Mouse (Mus musculus): ENCODE measurements around the gene Mup3. TPM values are rescaled to one million over a fixed set of nuclear protein-coding genes. Genes with fewer than 3 reads are reported as not detected.
"Not testable (repeated sequence)": the region's sequence is repeated elsewhere in the genome, so short reads cannot be mapped to it uniquely, and the experiment has no call there.

The Mup3 gene
- not detected in 2 replicates for polyA plus RNA-seq (2012; rRNA removed)

DNA sequence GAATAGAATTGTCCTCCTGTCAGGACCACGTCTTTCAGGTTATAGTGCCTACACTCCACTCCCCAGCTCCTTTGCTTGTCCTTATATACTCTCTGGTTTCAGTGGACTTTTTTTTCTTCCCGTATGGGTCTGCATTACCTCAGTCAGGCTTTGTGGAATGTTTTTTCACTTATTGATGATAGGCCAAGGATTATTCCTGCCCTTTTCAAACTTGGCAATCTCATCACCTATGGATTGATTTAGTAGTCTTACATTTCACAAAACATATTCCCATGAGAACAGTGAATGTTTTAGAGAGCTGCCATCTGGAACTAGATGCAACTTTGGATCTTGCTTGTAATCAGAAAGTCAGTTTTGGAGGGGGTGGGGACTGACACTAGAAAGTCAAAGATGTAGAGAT is at the start of gene Mup3:
Mup3 (minus strand) TSS at position 102 of the 400 bp plus-strand sequence.
- Histone ChIP-seq H3K4me3 (ENCODE audit: insufficient read depth, low read length) (no peak within 1 kb of the TSS), H3K27ac (ENCODE audit: insufficient read depth, low read length) (no peak within 1 kb of the TSS), H3K4me1 (ENCODE audit: control insufficient read depth, insufficient read depth, low read length) (no peaks in the 10 kb centered on the region)
- TF ChIP-seq CTCF (IDR thresholded peaks at IDR 0.05; ENCODE audit: extremely low read depth, insufficient read depth, low read length) (no peak), POLR2A (IDR thresholded peaks at IDR 0.05; ENCODE audit: extremely low read depth, insufficient read depth, low read length) (no peak)

DNA sequence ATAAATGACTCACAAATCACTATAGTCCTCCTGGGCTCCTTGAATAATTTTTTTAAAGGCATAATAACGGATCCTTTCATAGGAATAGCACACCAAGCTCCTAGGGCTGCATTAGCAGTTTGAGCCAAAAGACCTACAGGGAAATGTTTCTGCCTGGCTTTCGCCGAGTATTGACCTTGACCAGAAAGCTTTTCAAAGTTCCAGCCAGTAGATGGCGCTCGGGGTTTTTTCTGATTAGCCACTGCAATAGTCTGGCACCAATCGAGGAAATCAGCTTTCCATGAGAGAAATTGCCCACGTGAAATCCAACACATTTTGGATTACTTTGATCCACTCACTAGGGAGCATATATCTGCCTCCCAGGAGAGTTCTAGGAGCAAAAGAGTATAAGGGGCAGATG is 46.6 kb upstream of the Mup3 start:
- Histone ChIP-seq H3K4me1 (ENCODE audit: control insufficient read depth, insufficient read depth, low read length) (no peaks in the 10 kb centered on the region), H3K27ac (ENCODE audit: insufficient read depth, low read length) (no peak overlapping the region), H3K4me3 (ENCODE audit: insufficient read depth, low read length) (no peak overlapping the region)
- TF ChIP-seq POLR2A (IDR thresholded peaks at IDR 0.05; ENCODE audit: extremely low read depth, insufficient read depth, low read length) (no peak), CTCF (IDR thresholded peaks at IDR 0.05; ENCODE audit: extremely low read depth, insufficient read depth, low read length) (0 out of 2 replicates have a peak, but pooled peaks have one; percentile 4)

GRCm38 (mm10) chr4:62103366-62103765 is 16.2 kb upstream of the Mup3 start:
- H3K4me3 ChIP-seq (ENCODE audit: insufficient read depth, low read length); H3K27ac ChIP-seq (ENCODE audit: insufficient read depth, low read length); H3K4me1 ChIP-seq (ENCODE audit: control insufficient read depth, insufficient read depth, low read length): not testable (repeated sequence)
- TF ChIP-seq CTCF (IDR thresholded peaks at IDR 0.05; ENCODE audit: extremely low read depth, insufficient read depth, low read length), result peak; percentile 46; the same call in 1 of the 2 replicates

GRCm38 (mm10) chr4:62087953-62088352 is 811 bp upstream of the Mup3 start:
- Histone ChIP-seq H3K4me3 (ENCODE audit: insufficient read depth, low read length) (no peak overlapping the region), H3K27ac (ENCODE audit: insufficient read depth, low read length) (no peak overlapping the region), H3K4me1 (ENCODE audit: control insufficient read depth, insufficient read depth, low read length) (no peaks in the 10 kb centered on the region)
- TF ChIP-seq POLR2A (IDR thresholded peaks at IDR 0.05; ENCODE audit: extremely low read depth, insufficient read depth, low read length) (no peak), CTCF (IDR thresholded peaks at IDR 0.05; ENCODE audit: extremely low read depth, insufficient read depth, low read length) (no peak)

GRCm38 (mm10) chr4:62082755-62083154 is 4.4 kb downstream of the Mup3 start:
- TF ChIP-seq CTCF (IDR thresholded peaks at IDR 0.05; ENCODE audit: extremely low read depth, insufficient read depth, low read length) (no peak), POLR2A (IDR thresholded peaks at IDR 0.05; ENCODE audit: extremely low read depth, insufficient read depth, low read length) (no peak)
- no peak overlapping the region for H3K27ac ChIP-seq (ENCODE audit: insufficient read depth, low read length)
- H3K4me1 ChIP-seq (ENCODE audit: control insufficient read depth, insufficient read depth, low read length), result no peaks in the 10 kb centered on the region
- no peak overlapping the region for H3K4me3 ChIP-seq (ENCODE audit: insufficient read depth, low read length)

DNA sequence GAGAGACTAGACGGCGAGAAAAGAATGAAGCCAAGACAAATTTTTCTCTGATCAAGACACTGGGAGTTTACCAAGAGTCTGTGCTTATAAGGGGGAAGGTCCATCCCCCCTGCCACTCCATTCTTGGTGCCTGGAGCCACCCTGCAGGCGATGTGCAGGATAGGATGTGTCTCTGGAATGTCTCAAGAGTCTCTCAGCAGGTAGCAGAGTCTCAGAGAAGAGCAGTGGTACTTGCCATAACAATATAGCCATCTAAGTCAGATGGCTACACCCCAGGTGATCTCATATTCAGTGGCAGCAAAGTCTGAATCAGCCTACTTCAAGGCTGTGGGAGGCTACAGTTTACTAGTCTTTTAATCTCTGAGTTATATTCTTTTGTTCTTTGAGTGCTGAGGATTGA is 12.0 kb downstream of the Mup3 start:
- Histone ChIP-seq H3K4me1 (ENCODE audit: control insufficient read depth, insufficient read depth, low read length) (no peaks in the 10 kb centered on the region), H3K4me3 (ENCODE audit: insufficient read depth, low read length) (no peak overlapping the region), H3K27ac (ENCODE audit: insufficient read depth, low read length) (no peak overlapping the region)
- no peak for TF ChIP-seq CTCF (IDR thresholded peaks at IDR 0.05; ENCODE audit: extremely low read depth, insufficient read depth, low read length)
- no peak for TF ChIP-seq POLR2A (IDR thresholded peaks at IDR 0.05; ENCODE audit: extremely low read depth, insufficient read depth, low read length)

- not testable (repeated sequence) for H3K27ac ChIP-seq (ENCODE audit: insufficient read depth, low read length); H3K4me1 ChIP-seq (ENCODE audit: control insufficient read depth, insufficient read depth, low read length); H3K4me3 ChIP-seq (ENCODE audit: insufficient read depth, low read length)
Observed at GRCm38 (mm10) chr4:62054780-62055179, 32.4 kb downstream of the Mup3 start.

- not testable (repeated sequence) for H3K4me3 ChIP-seq (ENCODE audit: insufficient read depth, low read length); H3K4me1 ChIP-seq (ENCODE audit: control insufficient read depth, insufficient read depth, low read length); H3K27ac ChIP-seq (ENCODE audit: insufficient read depth, low read length)
Observed at GRCm38 (mm10) chr4:62054058-62054457, 33.1 kb downstream of the Mup3 start, which contains the start of gene Mup20. Gene Mup20, minus strand, starts transcription at chr4:62054158.

Other genes starting within 250 kb of the Mup3 start
- not detected in 2 replicates for gene Mup20, start 33.2 kb downstream of the Mup3 start, polyA plus RNA-seq (2012; rRNA removed)
- not detected in 2 replicates for gene Mup21, start 63.5 kb upstream of the Mup3 start, polyA plus RNA-seq (2012; rRNA removed)
- gene Zfp37, start 143.7 kb upstream of the Mup3 start, polyA plus RNA-seq (2012; rRNA removed), result 10.1 and 11.2 TPM in 2 replicates
- 11.8 and 12.8 TPM in 2 replicates for gene Slc31a2, start 175.2 kb upstream of the Mup3 start, polyA plus RNA-seq (2012; rRNA removed)